Mouse (Mus musculus): ENCODE data around the gene Neurl1b.

Gene Neurl1b

DNA sequence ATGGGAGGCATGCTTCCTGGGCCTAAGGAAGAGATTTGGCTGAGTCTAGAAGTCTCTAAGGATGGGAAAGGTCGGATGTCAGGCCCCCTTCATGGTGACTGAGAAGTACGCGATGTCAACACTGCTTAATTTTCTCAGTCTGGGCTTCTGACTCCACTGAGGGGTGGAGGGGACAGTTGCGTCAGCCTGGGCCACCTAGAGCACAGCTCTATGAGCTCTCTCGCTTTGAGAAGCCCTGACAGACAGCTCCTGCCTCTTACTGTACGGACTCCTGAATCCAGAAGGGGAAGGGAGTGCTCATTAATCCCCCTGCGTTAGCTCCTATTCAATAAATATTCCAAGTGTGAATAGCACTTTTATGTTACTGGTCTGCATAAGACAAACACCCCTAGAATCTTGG is 43.4 kb downstream of the Neurl1b start:
- no peak for DNase-seq

DNA sequence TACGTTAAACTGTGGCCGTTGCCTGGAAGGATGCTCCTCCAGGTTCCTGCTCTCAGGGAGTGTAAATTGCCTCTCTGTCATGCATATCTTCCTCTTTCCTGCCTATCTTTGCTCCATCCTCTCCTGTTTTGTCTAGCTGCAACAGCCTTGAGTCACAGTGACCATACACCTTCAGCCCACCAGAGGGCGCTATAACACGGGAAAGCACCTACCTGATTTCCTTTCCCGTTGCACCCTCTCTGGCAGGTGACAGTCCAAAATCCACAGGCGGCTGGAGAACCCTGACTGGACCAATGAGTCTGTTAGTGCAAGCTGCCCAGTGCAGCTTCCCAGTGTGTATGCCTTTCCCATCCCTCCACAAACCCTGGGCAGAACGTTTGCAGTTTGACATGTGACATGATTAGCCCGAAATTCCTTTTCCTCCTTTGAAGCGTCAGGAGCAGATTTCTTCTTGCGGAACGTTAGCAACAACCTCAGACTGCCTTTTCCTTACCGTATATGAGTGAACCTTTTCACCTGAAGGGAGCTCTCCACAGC is 48.1 kb downstream of the Neurl1b start:
- peak; percentile 85 for DNase-seq

DNA sequence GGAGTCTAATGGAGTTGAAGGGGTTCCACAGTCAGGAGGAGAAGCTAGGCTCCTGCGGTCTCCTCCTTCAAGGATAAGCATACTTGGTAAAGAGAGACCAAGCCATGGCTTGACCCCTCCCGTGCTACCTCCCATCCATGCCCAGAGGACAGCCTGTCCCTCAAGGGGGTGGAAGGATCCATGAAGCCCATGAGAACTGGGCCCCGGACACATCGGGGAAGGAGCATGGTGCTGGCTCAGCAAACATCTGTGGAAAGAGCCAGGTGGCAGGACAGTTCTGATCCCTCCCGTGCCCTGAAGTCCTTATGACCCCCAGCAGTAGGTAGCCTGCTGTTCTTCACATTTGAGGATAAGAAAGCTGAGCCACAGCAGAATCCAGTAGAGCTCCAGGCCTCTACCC is 48.8 kb downstream of the Neurl1b start:
- DNase-seq, result no peak

DNA sequence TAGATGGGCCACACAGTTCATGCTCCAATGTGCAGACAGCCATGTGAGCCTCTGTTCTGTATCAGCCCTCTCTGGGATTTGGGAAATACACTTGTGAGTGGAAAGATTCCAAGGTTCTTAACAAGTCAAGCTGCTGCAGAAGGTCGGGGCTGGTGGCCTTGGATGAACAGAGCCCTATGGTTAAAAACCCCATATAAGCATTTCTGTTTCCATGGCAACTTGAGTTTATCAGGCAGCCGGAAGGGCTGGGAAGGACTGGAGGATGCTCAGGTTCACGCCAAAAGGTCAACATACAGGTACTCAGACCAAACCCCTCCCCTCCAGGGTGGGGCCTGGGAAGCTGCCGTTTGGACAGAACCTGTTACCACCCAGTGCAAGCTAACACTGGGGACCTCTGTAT is 49.4 kb downstream of the Neurl1b start:
- no peak for DNase-seq

DNA sequence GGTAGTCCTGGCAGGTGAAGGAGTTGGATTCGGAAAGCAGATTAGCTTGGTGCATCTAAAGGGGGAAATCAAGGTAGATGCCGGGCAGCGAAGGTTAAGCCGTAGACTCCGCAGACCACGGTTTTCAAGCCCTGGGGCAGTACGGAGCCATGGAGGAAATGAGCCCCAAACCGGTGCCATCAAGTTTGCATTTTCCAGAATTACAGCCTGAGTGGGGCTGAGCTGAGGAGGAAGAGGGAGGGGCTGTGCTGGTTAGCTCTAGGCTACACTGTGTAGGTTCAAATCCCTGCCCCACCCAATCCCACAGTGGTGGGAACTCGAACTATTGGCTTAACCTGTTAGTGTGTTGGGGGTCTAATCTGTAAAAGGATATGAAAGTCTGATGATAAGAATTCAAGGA is 49.9 kb downstream of the Neurl1b start:
- DNase-seq, result no peak

DNA sequence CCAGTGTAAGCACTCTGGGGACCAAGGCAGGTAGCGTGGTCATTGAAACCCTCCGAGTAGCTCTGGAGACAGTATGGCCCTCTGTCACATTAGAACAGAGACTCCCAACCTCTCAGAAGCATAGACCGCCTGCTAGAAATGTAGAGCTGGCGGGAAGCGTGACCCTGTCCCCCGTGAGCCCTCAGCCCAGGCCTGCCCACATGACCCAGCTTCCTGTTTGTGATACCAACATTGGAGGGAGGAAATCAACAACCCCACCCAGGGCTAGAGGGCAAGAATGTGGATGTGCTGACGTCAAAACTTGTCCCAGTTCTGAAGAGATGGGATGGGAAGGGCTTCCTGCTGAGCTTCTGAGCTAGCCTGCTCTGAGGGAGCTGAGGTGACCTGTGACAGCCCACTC is 50.3 kb downstream of the Neurl1b start:
- peak; percentile 87 for DNase-seq

- peak; percentile 89 for DNase-seq
Measured at GRCm38 (mm10) chr17:26466741-26467150, 52.1 kb downstream of the Neurl1b start.

DNA sequence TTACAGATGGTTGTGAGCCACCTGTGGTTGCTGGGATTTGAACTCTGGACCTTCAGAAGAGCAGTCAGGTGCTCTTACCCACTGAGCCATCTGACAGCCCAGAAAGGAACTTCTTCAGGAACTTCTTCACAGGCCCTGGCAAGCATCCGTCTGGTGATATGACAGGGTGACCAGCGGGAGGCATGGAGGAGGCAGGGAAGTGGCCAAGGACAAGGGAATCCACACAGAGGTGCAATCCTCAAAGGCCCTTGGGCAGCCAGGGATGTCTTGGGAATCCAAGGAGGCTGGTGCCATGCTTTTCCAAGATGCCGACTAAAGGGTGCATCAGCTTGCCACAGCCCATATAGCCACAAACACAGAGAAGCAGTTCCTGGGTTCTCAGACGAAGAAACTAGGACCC is 53.0 kb downstream of the Neurl1b start:
- no peak for DNase-seq

GRCm38 (mm10) chr17:26468102-26468894 is 53.7 kb downstream of the Neurl1b start:
- DNase-seq, result no peak

DNA sequence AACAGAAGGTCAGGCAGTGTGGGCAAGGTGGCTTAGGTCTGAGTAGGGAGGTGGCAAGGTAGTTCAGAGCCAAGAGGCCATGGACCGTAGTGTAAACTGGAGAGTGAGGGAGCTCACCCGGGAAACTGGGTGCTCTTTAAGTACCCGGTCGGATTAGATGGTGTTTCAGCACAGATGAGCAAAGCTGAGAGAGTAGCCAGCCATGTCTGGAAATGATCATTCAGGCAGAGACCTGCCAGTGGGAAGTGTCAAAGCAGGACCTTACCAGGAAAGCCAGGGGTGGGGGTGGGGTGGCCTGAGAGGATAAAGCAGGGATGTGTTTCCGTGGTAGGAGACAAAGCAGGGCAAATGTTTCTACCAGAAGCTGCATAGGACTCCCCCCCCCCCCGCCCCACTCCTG is 62.2 kb downstream of the Neurl1b start:
- no peak for DNase-seq

- no peak for DNase-seq
Measured at GRCm38 (mm10) chr17:26478672-26479071, 64.0 kb downstream of the Neurl1b start.

DNA sequence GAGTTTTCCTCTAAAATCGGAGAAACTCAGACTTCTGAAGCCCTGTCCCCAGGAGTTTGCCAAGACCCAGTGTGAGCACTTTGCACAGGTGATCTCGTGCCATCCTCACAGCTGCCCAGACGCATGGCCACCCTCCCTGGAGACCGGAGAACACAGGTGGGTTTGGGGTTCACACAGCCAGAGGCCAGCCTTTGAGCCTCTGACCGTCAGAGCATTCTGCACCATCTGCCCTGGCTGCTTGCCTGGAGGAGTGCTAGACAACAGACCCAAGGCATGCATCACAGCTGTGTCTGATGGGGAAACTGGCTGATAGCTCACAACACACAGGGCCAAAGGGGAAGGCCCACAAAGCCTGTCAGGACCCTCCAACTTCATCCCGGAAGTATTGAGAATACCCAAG is 65.0 kb downstream of the Neurl1b start:
- DNase-seq, result no peak

DNA sequence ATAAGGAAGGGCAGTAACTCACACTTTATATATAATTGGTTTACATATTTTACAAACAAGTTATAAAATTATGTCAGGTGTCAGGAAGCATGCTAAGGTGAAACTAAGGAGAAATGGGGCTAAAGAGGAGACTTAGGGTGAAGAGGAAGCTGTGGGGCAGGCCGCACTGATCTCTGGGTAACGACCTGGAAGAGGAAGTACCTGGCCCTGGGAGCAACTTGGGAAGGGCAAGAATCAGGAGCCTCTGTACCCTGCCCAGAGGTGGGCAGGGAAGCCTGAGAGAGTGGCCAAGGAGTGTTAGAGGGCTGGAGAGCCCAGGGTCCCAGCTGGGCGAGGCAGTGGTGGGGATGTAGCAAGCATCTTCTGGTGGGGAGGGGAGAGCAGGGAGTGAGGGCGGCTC is 66.3 kb downstream of the Neurl1b start:
- DNase-seq, result no peak

DNA sequence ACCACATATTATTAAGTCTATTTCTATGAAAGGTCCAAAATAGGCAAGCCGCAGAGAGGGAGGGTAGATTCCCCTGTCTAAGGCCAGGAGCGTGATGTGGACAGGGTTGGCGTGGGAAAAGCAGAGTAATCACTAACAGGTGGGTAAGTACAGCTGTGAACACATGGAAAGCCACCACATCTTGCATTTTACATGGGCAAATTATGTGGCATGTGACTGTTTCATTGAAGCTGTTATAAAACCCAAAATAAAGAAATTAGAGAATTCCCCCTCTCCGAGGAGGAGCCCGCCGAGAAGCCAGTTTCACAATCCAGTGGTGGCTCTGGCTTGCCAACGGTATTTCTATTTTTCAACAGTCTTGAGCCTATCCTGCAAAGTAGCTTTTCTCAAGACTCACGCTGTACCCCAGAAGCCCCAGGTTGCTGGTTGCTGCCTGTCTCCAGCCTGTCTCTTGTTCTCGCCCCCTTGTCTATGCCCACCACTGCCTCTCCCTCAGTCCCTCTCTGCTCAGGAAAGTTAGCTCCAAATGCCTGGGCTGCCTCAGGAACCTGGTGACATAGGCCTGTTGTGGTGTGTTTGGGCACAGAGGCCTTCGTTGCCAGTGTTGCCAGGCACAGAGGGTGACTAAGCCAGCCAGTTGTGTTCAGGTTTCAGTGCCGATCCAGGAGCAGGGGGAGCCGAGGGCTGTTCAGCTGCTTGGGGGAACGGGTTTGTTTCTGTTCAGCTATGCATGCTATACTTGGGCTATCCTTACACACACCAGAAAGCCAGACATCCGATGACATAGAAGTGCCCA is 70.2 kb downstream of the Neurl1b start:
- DNase-seq, result no peak

- DNase-seq, result peak; percentile 38
Measured at GRCm38 (mm10) chr17:26487266-26487665, 72.6 kb downstream of the Neurl1b start.

GRCm38 (mm10) chr17:26487917-26488316 is 73.3 kb downstream of the Neurl1b start:
- DNase-seq, result no peak

- DNase-seq, result peak; percentile 31
Measured at GRCm38 (mm10) chr17:26488711-26489403, 74.2 kb downstream of the Neurl1b start.

GRCm38 (mm10) chr17:26490072-26490471 is 75.4 kb downstream of the Neurl1b start:
- DNase-seq, result no peak

DNA sequence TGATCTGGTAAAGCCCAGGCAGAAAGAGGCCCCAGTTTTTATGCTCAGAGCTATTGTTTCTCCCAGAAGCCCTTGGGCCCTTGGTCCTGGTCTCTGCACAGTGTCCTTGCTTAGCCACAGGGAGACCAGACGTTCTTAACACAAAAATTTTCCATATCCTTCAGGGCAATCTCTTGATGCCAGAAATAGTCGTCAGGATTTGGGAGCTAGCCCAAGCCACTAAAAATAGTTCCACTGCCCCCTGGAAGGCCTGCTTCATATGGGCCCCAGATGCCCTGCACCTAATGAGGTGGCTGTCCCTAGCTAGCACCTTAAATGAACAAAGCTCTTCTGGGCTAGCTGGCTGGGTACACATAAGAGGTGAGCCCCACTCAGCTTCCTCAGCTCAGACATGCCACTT is 76.3 kb downstream of the Neurl1b start:
- DNase-seq, result peak; percentile 48

- peak; percentile 58 for DNase-seq
Measured at GRCm38 (mm10) chr17:26492246-26492645, 77.6 kb downstream of the Neurl1b start.

DNA sequence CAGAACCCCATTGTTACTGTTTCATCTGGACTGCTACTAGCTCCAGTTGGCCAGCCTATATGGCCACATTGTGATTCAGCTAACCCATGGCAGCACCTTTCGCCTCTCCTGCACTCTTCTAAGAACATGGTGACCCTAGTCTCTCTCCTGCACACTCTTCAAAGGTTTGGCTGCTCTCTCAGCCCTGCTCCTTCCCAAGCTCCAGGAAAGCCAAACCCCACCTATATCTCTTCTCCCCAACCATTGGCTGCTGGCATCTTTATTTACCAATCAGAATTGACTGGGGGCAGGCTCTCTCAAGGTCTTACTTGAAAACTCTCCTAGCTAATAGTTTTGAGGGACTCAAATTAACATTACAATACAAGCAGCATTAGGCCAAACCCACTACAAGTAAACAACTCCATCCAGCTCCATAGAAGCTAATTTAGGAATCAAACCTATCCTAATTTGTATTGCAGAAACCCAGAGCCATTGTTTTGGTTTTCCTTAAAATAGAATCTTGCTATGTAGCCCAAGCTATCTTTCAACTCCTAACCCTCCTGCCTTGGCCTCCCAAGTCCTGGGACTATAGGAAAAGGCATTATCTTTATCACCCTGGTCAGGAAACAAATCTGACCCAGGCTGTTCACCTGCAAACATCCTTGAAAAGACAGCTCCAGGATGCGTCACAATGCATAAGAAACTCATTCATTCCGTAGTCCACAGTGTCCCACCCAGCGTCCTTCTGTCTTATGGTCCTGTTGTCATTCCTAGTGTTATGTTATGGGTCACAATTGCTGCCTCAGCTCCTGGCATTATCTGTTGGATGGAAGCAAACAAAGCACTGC is 80.2 kb downstream of the Neurl1b start:
- no peak for DNase-seq

Measured in kidney, postnatal 14 days (tissue).